Mouse (Mus musculus) thymus, adult 2 months (tissue): ENCODE measurements at regions not wholly inside any gene's neighbourhood (a gene's known extent, or its start where the extent isn't known, plus 50 kb on each side); places are given as distances from the start of the nearest gene placed in this dataset.

ENCODE experiments used
- CTCF ChIP-seq: fragments of 200-500 bp; IDR thresholded peaks from 2 replicates; pipeline ENCODE4 v1.5.1; 2012; ENCODE audit warnings: mild to moderate bottlenecking, control low read depth, low read length, moderate library complexity, borderline replicate concordance; ENCODE audit not compliant: control insufficient read depth, poor library complexity, insufficient read depth; ENCODE audit errors: extremely low read depth
- POLR2A ChIP-seq: fragments of 200-500 bp; IDR thresholded peaks from 2 replicates; pipeline ENCODE4 v1.6.1; 2012; ENCODE audit warnings: mild to moderate bottlenecking, low read length, control low read depth, moderate library complexity; ENCODE audit not compliant: control insufficient read depth, poor library complexity, insufficient read depth; ENCODE audit errors: extremely low read depth

- no peak for TF ChIP-seq CTCF
- no peak for TF ChIP-seq POLR2A
These were observed 181.7 kb upstream of the Sptlc3 start for GRCm38 (mm10) chr2:139312053-139312452.
